Mouse (Mus musculus): ENCODE measurements around the gene Ndel1.
"Not testable (repeated sequence)": the region's sequence is repeated elsewhere in the genome, so short reads cannot be mapped to it uniquely, and the experiment has no call there.

The Ndel1 gene

GRCm38 (mm10) chr11:68850862-68851261, 20.8 kb downstream of the Ndel1 start:
- DNase-seq (ENCODE audit: low read depth, low spot score): no peak
- no peaks in the 10 kb centered on the region for H3K36me3 ChIP-seq (ENCODE audit: control insufficient read depth, insufficient read depth, low read length, poor library complexity, severe bottlenecking)

GRCm38 (mm10) chr11:68839606-68840005, 32.1 kb downstream of the Ndel1 start:
- H3K27me3 ChIP-seq (ENCODE audit: control insufficient read depth, insufficient read depth, low read length, poor library complexity, severe bottlenecking): no peaks in the 10 kb centered on the region
- H3K36me3 ChIP-seq (ENCODE audit: control insufficient read depth, insufficient read depth, low read length, poor library complexity, severe bottlenecking): peaks cover 23% of the 10 kb centered on the region
- no peak for DNase-seq (ENCODE audit: low read depth, low spot score)

More at GRCm38 (mm10) chr11:68850862-68851261, 20.8 kb downstream of the Ndel1 start:
- no peaks in the 10 kb centered on the region for H3K27me3 ChIP-seq (ENCODE audit: control insufficient read depth, insufficient read depth, low read length, poor library complexity, severe bottlenecking)

- H3K36me3 ChIP-seq (ENCODE audit: control insufficient read depth, insufficient read depth, low read length, poor library complexity, severe bottlenecking): peaks cover 24% of the 10 kb centered on the region
- no peaks in the 10 kb centered on the region for H3K27me3 ChIP-seq (ENCODE audit: control insufficient read depth, insufficient read depth, low read length, poor library complexity, severe bottlenecking)
- no peak for DNase-seq (ENCODE audit: low read depth, low spot score)
Observed at GRCm38 (mm10) chr11:68835034-68835433, 36.6 kb downstream of the Ndel1 start.

- H3K36me3 ChIP-seq (ENCODE audit: control insufficient read depth, insufficient read depth, low read length, poor library complexity, severe bottlenecking): peaks cover 24% of the 10 kb centered on the region
- H3K27me3 ChIP-seq (ENCODE audit: control insufficient read depth, insufficient read depth, low read length, poor library complexity, severe bottlenecking): no peaks in the 10 kb centered on the region
- no peak for DNase-seq (ENCODE audit: low read depth, low spot score)
Observed at GRCm38 (mm10) chr11:68833593-68833992, 38.1 kb downstream of the Ndel1 start.

- DNase-seq (ENCODE audit: low read depth, low spot score): no peak
Observed at GRCm38 (mm10) chr11:68832793-68833192, 38.9 kb downstream of the Ndel1 start.

GRCm38 (mm10) chr11:68831580-68831979, 40.1 kb downstream of the Ndel1 start:
- H3K36me3 ChIP-seq (ENCODE audit: control insufficient read depth, insufficient read depth, low read length, poor library complexity, severe bottlenecking): peaks cover 23% of the 10 kb centered on the region
- not testable (repeated sequence) for DNase-seq (ENCODE audit: low read depth, low spot score)

More at GRCm38 (mm10) chr11:68832793-68833192, 38.9 kb downstream of the Ndel1 start:
- H3K36me3 ChIP-seq (ENCODE audit: control insufficient read depth, insufficient read depth, low read length, poor library complexity, severe bottlenecking): peaks cover 24% of the 10 kb centered on the region
- no peaks in the 10 kb centered on the region for H3K27me3 ChIP-seq (ENCODE audit: control insufficient read depth, insufficient read depth, low read length, poor library complexity, severe bottlenecking)

GRCm38 (mm10) chr11:68826735-68827134, 44.9 kb downstream of the Ndel1 start:
- Histone ChIP-seq H3K36me3 (ENCODE audit: control insufficient read depth, insufficient read depth, low read length, poor library complexity, severe bottlenecking) (peaks cover 16% of the 10 kb centered on the region), H3K27me3 (ENCODE audit: control insufficient read depth, insufficient read depth, low read length, poor library complexity, severe bottlenecking) (no peaks in the 10 kb centered on the region)
- no peak for DNase-seq (ENCODE audit: low read depth, low spot score)

More at GRCm38 (mm10) chr11:68831580-68831979, 40.1 kb downstream of the Ndel1 start:
- not testable (repeated sequence) for H3K27me3 ChIP-seq (ENCODE audit: control insufficient read depth, insufficient read depth, low read length, poor library complexity, severe bottlenecking)

GRCm38 (mm10) chr11:68822326-68822725, 49.3 kb downstream of the Ndel1 start:
- DNase-seq (ENCODE audit: low read depth, low spot score): no peak
- Histone ChIP-seq H3K27me3 (ENCODE audit: control insufficient read depth, insufficient read depth, low read length, poor library complexity, severe bottlenecking) (no peaks in the 10 kb centered on the region), H3K36me3 (ENCODE audit: control insufficient read depth, insufficient read depth, low read length, poor library complexity, severe bottlenecking) (peaks cover 11% of the 10 kb centered on the region)

GRCm38 (mm10) chr11:68819226-68819805, 52.3 kb downstream of the Ndel1 start:
- Histone ChIP-seq H3K36me3 (ENCODE audit: control insufficient read depth, insufficient read depth, low read length, poor library complexity, severe bottlenecking) (peaks cover 10% of the 10 kb centered on the region), H3K27me3 (ENCODE audit: control insufficient read depth, insufficient read depth, low read length, poor library complexity, severe bottlenecking) (no peaks in the 10 kb centered on the region)
- DNase-seq (ENCODE audit: low read depth, low spot score): no peak

- Histone ChIP-seq H3K27me3 (ENCODE audit: control insufficient read depth, insufficient read depth, low read length, poor library complexity, severe bottlenecking) (no peaks in the 10 kb centered on the region), H3K36me3 (ENCODE audit: control insufficient read depth, insufficient read depth, low read length, poor library complexity, severe bottlenecking) (peaks cover 6% of the 10 kb centered on the region; the same call in 1 of the 2 replicates)
- no peak for DNase-seq (ENCODE audit: low read depth, low spot score)
Observed at GRCm38 (mm10) chr11:68818416-68818815, 53.2 kb downstream of the Ndel1 start.

- Histone ChIP-seq H3K36me3 (ENCODE audit: control insufficient read depth, insufficient read depth, low read length, poor library complexity, severe bottlenecking) (0 out of 2 replicates have a peak, but pooled peaks cover 2% of the 10 kb centered on the region), H3K27me3 (ENCODE audit: control insufficient read depth, insufficient read depth, low read length, poor library complexity, severe bottlenecking) (no peaks in the 10 kb centered on the region)
- no peak for DNase-seq (ENCODE audit: low read depth, low spot score)
Observed at GRCm38 (mm10) chr11:68811881-68812577, 59.6 kb downstream of the Ndel1 start.

- DNase-seq (ENCODE audit: low read depth, low spot score): peak; percentile 70
- no peaks in the 10 kb centered on the region for H3K27me3 ChIP-seq (ENCODE audit: control insufficient read depth, insufficient read depth, low read length, poor library complexity, severe bottlenecking)
- no peaks in the 10 kb centered on the region for H3K36me3 ChIP-seq (ENCODE audit: control insufficient read depth, insufficient read depth, low read length, poor library complexity, severe bottlenecking)
Observed at GRCm38 (mm10) chr11:68807787-68808186, 63.9 kb downstream of the Ndel1 start.

GRCm38 (mm10) chr11:68805148-68805547, 66.5 kb downstream of the Ndel1 start:
- DNase-seq (ENCODE audit: low read depth, low spot score): no peak
- H3K27me3 ChIP-seq (ENCODE audit: control insufficient read depth, insufficient read depth, low read length, poor library complexity, severe bottlenecking): no peaks in the 10 kb centered on the region
- H3K36me3 ChIP-seq (ENCODE audit: control insufficient read depth, insufficient read depth, low read length, poor library complexity, severe bottlenecking): no peaks in the 10 kb centered on the region

GRCm38 (mm10) chr11:68798258-68798657, 73.4 kb downstream of the Ndel1 start:
- no peaks in the 10 kb centered on the region for H3K36me3 ChIP-seq (ENCODE audit: control insufficient read depth, insufficient read depth, low read length, poor library complexity, severe bottlenecking)
- DNase-seq (ENCODE audit: low read depth, low spot score): no peak
- H3K27me3 ChIP-seq (ENCODE audit: control insufficient read depth, insufficient read depth, low read length, poor library complexity, severe bottlenecking): no peaks in the 10 kb centered on the region

- Histone ChIP-seq H3K36me3 (ENCODE audit: control insufficient read depth, insufficient read depth, low read length, poor library complexity, severe bottlenecking) (no peaks in the 10 kb centered on the region), H3K27me3 (ENCODE audit: control insufficient read depth, insufficient read depth, low read length, poor library complexity, severe bottlenecking) (no peaks in the 10 kb centered on the region)
- no peak for DNase-seq (ENCODE audit: low read depth, low spot score)
Observed at GRCm38 (mm10) chr11:68791794-68792193, 79.9 kb downstream of the Ndel1 start.
